Mouse (Mus musculus) thymus, postnatal 10 days (tissue): ENCODE results near the gene Cldn34c3.
"Not testable (repeated sequence)": the region's sequence is repeated elsewhere in the genome, so short reads cannot be mapped to it uniquely, and the experiment has no call there.

ENCODE experiments used
- DNase-seq, 2 experiments: peaks; one replicate each; pipeline ENCODE4 v3.0.0; 2021; ENCODE audit warnings: low spot score in 2 of 2

The Cldn34c3 gene

GRCm38 (mm10) chrX:123793365-123793764 lies at the start of gene Cldn34c3:
TSS of gene Cldn34c3 (plus strand) at chrX:123793665.
- not testable (repeated sequence) for DNase-seq
